In the genomic region with DNA sequence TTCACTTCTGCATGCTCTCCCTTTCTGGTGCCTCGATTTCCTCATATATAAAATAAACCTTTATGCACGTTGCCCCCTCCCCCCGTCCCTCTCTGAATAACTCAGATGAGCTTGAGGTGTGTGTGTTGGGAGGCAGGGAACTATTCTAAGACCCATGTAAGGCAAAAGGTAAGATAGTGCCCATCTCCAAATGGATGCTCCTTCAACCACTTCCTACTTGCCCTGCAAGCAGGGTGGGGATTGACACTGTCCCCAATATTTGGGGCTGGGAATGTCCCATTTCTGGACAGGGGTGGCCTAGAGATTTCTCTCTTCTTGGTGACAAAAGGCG, we compare ENCODE assay signal across 8 mouse cellular contexts. TPM values are rescaled to one million over a fixed set of nuclear protein-coding genes. Genes with fewer than 3 reads are reported as not detected.
A peak's percentile ranks its signal among the peaks of the same experiment; 100 is the strongest.
DNase-seq lines count a peak whose midpoint lies in the region; ATAC-seq and TF ChIP-seq lines count a peak whose summit lies in the region.

No protein-coding gene starts in this region.

- TF ChIP-seq POLR2A in olfactory bulb, adult 2 months (IDR thresholded peaks at IDR 0.05; ENCODE audit: insufficient read depth, low read depth, low read length) = no peak

- peak overlapping the region; percentile 67 for H3K27ac ChIP-seq in lung, embryonic 15.5 days
- peak overlapping the region; percentile 25; the same call in 1 of the 2 replicates for H3K27ac ChIP-seq in forebrain, embryonic 13.5 days
- no peak overlapping the region for H3K27ac ChIP-seq in limb, embryonic 12.5 days
- no peak overlapping the region for H3K27ac ChIP-seq in olfactory bulb, adult 2 months (ENCODE audit: insufficient read depth, low read depth, low read length)

- peak overlapping the region; percentile 98 for H3K4me2 ChIP-seq in lung, embryonic 15.5 days
- H3K4me2 ChIP-seq in forebrain, embryonic 13.5 days = peak overlapping the region; percentile 89
- peak overlapping the region; percentile 88 for H3K4me2 ChIP-seq in limb, embryonic 12.5 days

- no peak for DNase-seq in lung, adult 18-20 months
- DNase-seq in cerebellum, adult 11-12 months = no peak
- DNase-seq in left cerebral cortex, adult 11 months (ENCODE audit: low spot score) = no peak
- DNase-seq in thymus, postnatal 0 days (ENCODE audit: low spot score) = no peak

- H3K9ac ChIP-seq in lung, embryonic 15.5 days = peak overlapping the region; percentile 16; the same call in 1 of the 2 replicates
- H3K9ac ChIP-seq in forebrain, embryonic 13.5 days = peak overlapping the region; percentile 80
- no peak overlapping the region; the same call in 1 of the 2 replicates for H3K9ac ChIP-seq in limb, embryonic 12.5 days (replicated peaks)

- WGBS in lung, embryonic 15.5 days = 5% methylated on average over 4 of the region's 4 CpGs
- WGBS in forebrain, embryonic 13.5 days = 2% methylated on average over 4 of the region's 4 CpGs
- WGBS in limb, embryonic 12.5 days = 10% methylated on average over 4 of the region's 4 CpGs
- 4% methylated on average over 4 of the region's 4 CpGs for WGBS in olfactory bulb, adult 2 months

- TF ChIP-seq CTCF in olfactory bulb, adult 2 months (IDR thresholded peaks at IDR 0.05; ENCODE audit: insufficient read depth, low read depth, low read length) = no peak

- no peak for ATAC-seq in lung, embryonic 15.5 days (ENCODE audit: borderline replicate concordance, extremely low read depth, low FRiP score, low TSS enrichment)
- ATAC-seq in forebrain, embryonic 13.5 days = no peak
- ATAC-seq in limb, embryonic 12.5 days (ENCODE audit: insufficient number of reproducible peaks, insufficient read depth, low FRiP score, low TSS enrichment, low read depth) = no peak

- no peaks in the 10 kb centered on the region for H3K36me3 ChIP-seq in lung, embryonic 15.5 days
- 0 out of 2 replicates have a peak, but pooled peaks cover 3% of the 10 kb centered on the region for H3K36me3 ChIP-seq in forebrain, embryonic 13.5 days (ENCODE audit: poor library complexity, severe bottlenecking)
- no peaks in the 10 kb centered on the region for H3K36me3 ChIP-seq in limb, embryonic 12.5 days

- H3K9me3 ChIP-seq in lung, embryonic 15.5 days = peaks cover 4% of the 10 kb centered on the region; the same call in 1 of the 2 replicates
- 0 out of 2 replicates have a peak, but pooled peaks cover 3% of the 10 kb centered on the region for H3K9me3 ChIP-seq in forebrain, embryonic 13.5 days (replicated peaks)
- peaks cover 13% of the 10 kb centered on the region; the same call in 1 of the 2 replicates for H3K9me3 ChIP-seq in limb, embryonic 12.5 days

- H3K27me3 ChIP-seq in lung, embryonic 15.5 days = peaks cover 39% of the 10 kb centered on the region
- peaks cover 20% of the 10 kb centered on the region for H3K27me3 ChIP-seq in forebrain, embryonic 13.5 days
- H3K27me3 ChIP-seq in limb, embryonic 12.5 days = peaks cover 70% of the 10 kb centered on the region

- H3K4me3 ChIP-seq in lung, embryonic 15.5 days = peak overlapping the region; percentile 60
- H3K4me3 ChIP-seq in forebrain, embryonic 13.5 days = peak overlapping the region; percentile 58
- H3K4me3 ChIP-seq in limb, embryonic 12.5 days (replicated peaks) = peak overlapping the region; percentile 53
- peak overlapping the region; percentile 70; the same call in 1 of the 2 replicates for H3K4me3 ChIP-seq in olfactory bulb, adult 2 months (ENCODE audit: insufficient read depth, low read depth, low read length)

- H3K4me1 ChIP-seq in lung, embryonic 15.5 days = peaks cover 33% of the 10 kb centered on the region
- peaks cover 42% of the 10 kb centered on the region for H3K4me1 ChIP-seq in forebrain, embryonic 13.5 days
- peaks cover 12% of the 10 kb centered on the region for H3K4me1 ChIP-seq in limb, embryonic 12.5 days (replicated peaks)
- peaks cover 21% of the 10 kb centered on the region for H3K4me1 ChIP-seq in olfactory bulb, adult 2 months (ENCODE audit: control insufficient read depth, insufficient read depth, low read length)

RNA-seq across cellular contexts. Expression of gene Tox2, which starts 0.4 kb away (rescaled TPM):
- polyA plus RNA-seq in lung, embryonic 15.5 days (2015; fragmentation: Nextera tagmentation; extraction: Ambion mirVana) = 2.8 and 3.3 TPM in 2 replicates
- polyA plus RNA-seq in forebrain, embryonic 13.5 days (2015; fragmentation: Nextera tagmentation; extraction: Ambion mirVana) = 17.9 and 20.6 TPM in 2 replicates
- polyA plus RNA-seq in limb, embryonic 12.5 days (2016; fragmentation: Nextera tagmentation; extraction: Ambion mirVana) = 0.92 and 1.7 TPM in 2 replicates
- not detected in 2 replicates for polyA plus RNA-seq in olfactory bulb, adult 2 months (2012; ENCODE audit: insufficient read depth, insufficient read length, low replicate concordance, missing spikeins)
- 2.7 and 3.5 TPM in 2 replicates for polyA plus RNA-seq in thymus, postnatal 0 days (2015; fragmentation: Nextera tagmentation; extraction: Ambion mirVana)

Comparison
In these comparisons a context has a peak if more than half of its experiments do, and no peak if none do; other contexts are left out.
1. H3K27ac ChIP-seq: peak in lung, embryonic 15.5 days (single experiment) and forebrain, embryonic 13.5 days (single experiment); none in limb, embryonic 12.5 days (single experiment) and olfactory bulb, adult 2 months (single experiment).
2. Peak in every context shown above with its lines, with median percentiles within 50 percentile points of each other: H3K4me2 ChIP-seq and H3K4me3 ChIP-seq.